Mouse (Mus musculus) hindbrain, embryonic 11.5 days (tissue): ENCODE measurements at regions not wholly inside any gene's neighbourhood (a gene's known extent, or its start where the extent isn't known, plus 50 kb on each side); places are given as distances from the start of the nearest gene placed in this dataset.

ENCODE experiments used
- ATAC-seq: fragments of 200-750 bp; cut with Nextera tagmentation; 2 replicates; pipeline ENCODE4 v1.8.0; 2017; ENCODE audit warnings: mild to moderate bottlenecking, moderate TSS enrichment, moderate library complexity; ENCODE audit not compliant: low FRiP score
- DNase-seq: peaks from one replicate; pipeline ENCODE4 v3.0.0-alpha.2; 2015; ENCODE audit warnings: low spot score
- H3K27ac ChIP-seq: fragments of 300-500 bp; sonication (generic); 2 replicates; pipeline ENCODE4 v1.5.1; 2014; ENCODE audit warnings: mild to moderate bottlenecking, low read depth, low read length
- H3K27me3 ChIP-seq: fragments of 300-500 bp; sonication (generic); 2 replicates; pipeline ENCODE4 v1.6.1; 2014; ENCODE audit warnings: mild to moderate bottlenecking, low read length, moderate library complexity, mixed read lengths; ENCODE audit not compliant: control insufficient read depth, insufficient read depth
- H3K36me3 ChIP-seq: fragments of 300-500 bp; sonication (generic); 2 replicates; pipeline ENCODE4 v1.6.1; 2014; ENCODE audit warnings: mild to moderate bottlenecking, low read length, moderate library complexity, mixed read lengths; ENCODE audit not compliant: control insufficient read depth, insufficient read depth
- H3K4me1 ChIP-seq: fragments of 300-500 bp; sonication (generic); replicated peaks from 2 replicates; pipeline ENCODE4 v1.6.1; 2014; ENCODE audit warnings: low read length, mixed read lengths; ENCODE audit not compliant: control insufficient read depth, insufficient read depth
- H3K4me2 ChIP-seq: fragments of 300-500 bp; sonication (generic); replicated peaks from 2 replicates; pipeline ENCODE4 v1.6.1; 2014; ENCODE audit warnings: mild to moderate bottlenecking, low read depth, low read length
- H3K4me3 ChIP-seq: fragments of 300-500 bp; sonication (generic); 2 replicates; pipeline ENCODE4 v1.5.1; 2014; ENCODE audit warnings: low read depth, low read length
- H3K9ac ChIP-seq: fragments of 300-500 bp; sonication (generic); 2 replicates; pipeline ENCODE4 v1.6.1; 2014; ENCODE audit warnings: low read depth, low read length
- H3K9me3 ChIP-seq: fragments of 300-500 bp; sonication (generic); 2 replicates; pipeline ENCODE4 v1.6.1; 2016; ENCODE audit warnings: low read length; ENCODE audit not compliant: control insufficient read depth
- whole genome bisulfite sequencing: fragments of 180-500 bp; shearing (Covaris S2); extraction: QIAGEN DNeasy Blood & Tissue Kit; methylation state at CpG from one replicate; pipeline ENCODE4 v1.1.7; 2014; 5-methylcytosine and 5-hydroxymethylcytosine counted together

GRCm38 (mm10) chr1:194226550-194227160, 391.4 kb upstream of the Plxna2 start:
- peak; percentile 48 for DNase-seq
- H3K9ac ChIP-seq, result no peak overlapping the region
- 19% methylated on average over 6 of the region's 6 CpGs for WGBS
- no peak overlapping the region for H3K4me2 ChIP-seq
- peak; percentile 86 for ATAC-seq
- H3K4me3 ChIP-seq, result no peak overlapping the region
- H3K27me3 ChIP-seq, result no peaks in the 10 kb centered on the region
- peaks cover 6% of the 10 kb centered on the region; the same call in 1 of the 2 replicates for H3K4me1 ChIP-seq
- peak overlapping the region; percentile 86 for H3K27ac ChIP-seq
- no peaks in the 10 kb centered on the region for H3K36me3 ChIP-seq
- no peaks in the 10 kb centered on the region for H3K9me3 ChIP-seq

- Histone ChIP-seq H3K4me1 (peaks cover 6% of the 10 kb centered on the region; the same call in 1 of the 2 replicates), H3K36me3 (no peaks in the 10 kb centered on the region), H3K27me3 (no peaks in the 10 kb centered on the region), H3K4me3 (no peak overlapping the region), H3K4me2 (no peak overlapping the region), H3K9ac (no peak overlapping the region), H3K9me3 (no peaks in the 10 kb centered on the region), H3K27ac (no peak overlapping the region)
- DNase-seq (no peak), ATAC-seq (no peak)
- 19% methylated on average over 1 of the region's 1 CpGs for WGBS
These were observed 392.2 kb upstream of the Plxna2 start for GRCm38 (mm10) chr1:194225786-194226185.

DNA sequence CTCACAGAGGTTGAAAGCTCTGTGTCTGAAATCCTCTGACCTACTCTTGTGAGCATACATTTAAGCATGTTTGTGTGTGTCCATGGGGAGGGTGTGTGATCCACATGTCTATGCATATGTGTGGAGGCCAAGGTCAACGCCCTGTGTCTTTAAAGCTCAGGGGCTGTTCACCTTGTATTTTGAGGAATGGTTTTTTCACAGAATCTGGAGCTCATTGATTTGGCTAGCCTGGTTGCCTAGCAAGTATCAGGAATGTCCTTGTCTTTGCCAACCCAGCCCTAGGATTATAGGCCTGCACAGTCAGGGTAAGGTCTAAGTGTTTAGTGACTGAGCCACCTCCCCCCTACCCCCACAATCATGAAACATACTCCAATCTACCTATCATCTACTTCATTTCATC, 394.0 kb upstream of the Plxna2 start:
- no peak; the same call in 1 of the 2 replicates for ATAC-seq
- no peak overlapping the region for H3K4me3 ChIP-seq

DNA sequence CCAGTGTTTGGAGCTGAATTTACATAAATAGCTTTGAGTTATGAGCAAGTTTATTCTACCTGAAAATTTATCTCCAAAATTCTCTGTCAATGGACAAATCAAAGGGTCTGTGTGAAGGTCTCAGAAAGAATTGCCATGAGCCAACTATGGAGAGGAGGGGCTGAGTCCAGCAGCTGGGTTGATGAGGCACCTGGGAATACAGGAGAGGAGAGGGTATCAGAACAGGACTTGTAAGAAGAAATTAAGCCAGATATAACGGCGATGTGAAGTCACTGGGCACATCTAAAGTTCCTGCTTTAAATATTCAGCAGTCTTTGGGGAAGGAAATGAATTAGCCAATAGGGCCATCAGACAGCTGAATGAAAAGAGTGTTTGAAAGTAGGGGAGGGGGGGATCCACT, 394.4 kb upstream of the Plxna2 start:
- DNase-seq (peak; percentile 18), ATAC-seq (0 out of 2 replicates have a peak, but pooled peaks have one; percentile 23)
- Histone ChIP-seq H3K9me3 (no peaks in the 10 kb centered on the region), H3K4me1 (peaks cover 6% of the 10 kb centered on the region; the same call in 1 of the 2 replicates), H3K36me3 (no peaks in the 10 kb centered on the region), H3K4me3 (no peak overlapping the region), H3K27ac (peak overlapping the region; percentile 48), H3K9ac (no peak overlapping the region), H3K27me3 (no peaks in the 10 kb centered on the region), H3K4me2 (no peak overlapping the region)
- 43% methylated on average over 2 of the region's 2 CpGs for WGBS

More for the DNA sequence above, 394.0 kb upstream of the Plxna2 start:
- Histone ChIP-seq H3K4me1 (peaks cover 6% of the 10 kb centered on the region; the same call in 1 of the 2 replicates), H3K27ac (peak overlapping the region; percentile 48; the same call in 1 of the 2 replicates), H3K4me2 (no peak overlapping the region), H3K36me3 (no peaks in the 10 kb centered on the region), H3K9me3 (no peaks in the 10 kb centered on the region), H3K27me3 (no peaks in the 10 kb centered on the region), H3K9ac (no peak overlapping the region)
- 79% methylated on average over 1 of the region's 1 CpGs for WGBS
- DNase-seq, result peak; percentile 20

- 2% methylated on average over 9 of the region's 9 CpGs for WGBS
- H3K4me3 ChIP-seq, result no peak overlapping the region
- DNase-seq, result peak; percentile 90
- no peak overlapping the region for H3K9ac ChIP-seq
- peaks cover 6% of the 10 kb centered on the region; the same call in 1 of the 2 replicates for H3K4me1 ChIP-seq
- H3K4me2 ChIP-seq, result no peak overlapping the region
- H3K27me3 ChIP-seq, result no peaks in the 10 kb centered on the region
- no peaks in the 10 kb centered on the region for H3K36me3 ChIP-seq
- H3K9me3 ChIP-seq, result no peaks in the 10 kb centered on the region
- H3K27ac ChIP-seq, result peak overlapping the region; percentile 48
- ATAC-seq, result peak; percentile 77
These were observed 395.0 kb upstream of the Plxna2 start for GRCm38 (mm10) chr1:194223015-194223414.

DNA sequence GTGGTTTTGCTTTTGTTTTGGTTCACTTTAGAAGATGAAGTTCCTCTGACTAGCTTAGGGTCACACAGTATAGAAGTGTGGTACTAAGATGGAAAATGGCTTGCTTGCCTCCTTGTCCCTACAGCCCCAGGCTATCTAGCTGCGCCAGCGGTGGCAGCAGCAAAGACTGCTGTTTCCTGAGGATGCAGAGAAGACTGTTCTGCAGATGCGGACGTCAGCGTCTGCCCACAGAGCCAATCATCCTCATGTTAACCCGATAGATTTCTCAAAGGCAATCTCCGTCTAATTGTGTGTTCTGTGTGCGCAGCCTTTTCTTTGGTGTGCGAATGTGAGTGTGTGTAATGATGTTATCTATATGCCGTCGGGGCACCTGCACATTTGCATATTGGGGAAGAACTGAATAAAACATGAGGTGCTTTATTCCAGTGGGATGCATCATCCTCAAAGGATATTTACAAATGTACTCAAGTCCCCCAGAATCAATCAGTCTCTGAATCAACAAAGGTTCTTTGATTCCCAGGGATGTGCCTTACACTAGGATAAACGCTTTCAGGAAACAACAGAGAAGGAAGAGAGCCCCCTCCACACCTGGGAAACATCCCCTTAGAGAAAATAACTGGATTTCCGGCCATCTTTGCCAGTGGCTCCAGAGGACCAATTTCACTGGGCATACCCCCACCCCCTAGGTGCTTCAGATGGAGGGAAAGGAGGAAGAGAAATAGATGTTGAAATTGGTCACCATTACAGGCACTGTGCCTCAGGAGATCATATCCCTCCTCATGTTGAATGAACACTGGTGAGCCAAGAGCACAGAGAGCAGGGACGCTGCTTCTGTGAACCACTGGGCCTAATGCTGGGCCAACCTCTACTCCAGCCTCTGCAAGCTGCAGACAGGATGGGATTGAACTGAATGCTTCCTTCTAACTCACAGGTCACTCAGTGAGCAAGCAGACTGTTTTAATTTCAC, 409.7 kb upstream of the Plxna2 start:
- H3K4me2 ChIP-seq, result no peak overlapping the region
- no peak overlapping the region for H3K9ac ChIP-seq
- DNase-seq (peak; percentile 21), ATAC-seq (peak; percentile 77)
- no peaks in the 10 kb centered on the region for H3K9me3 ChIP-seq
- 0 out of 2 replicates have a peak, but pooled peaks cover 2% of the 10 kb centered on the region for H3K4me1 ChIP-seq
- H3K27me3 ChIP-seq, result no peaks in the 10 kb centered on the region
- peak overlapping the region; percentile 54; the same call in 1 of the 2 replicates for H3K27ac ChIP-seq
- 36% methylated on average over 14 of the region's 14 CpGs for WGBS
- no peaks in the 10 kb centered on the region for H3K36me3 ChIP-seq
- no peak overlapping the region for H3K4me3 ChIP-seq

- no peak for ATAC-seq
These were observed 420.5 kb upstream of the Plxna2 start for GRCm38 (mm10) chr1:194197516-194197915.

DNA sequence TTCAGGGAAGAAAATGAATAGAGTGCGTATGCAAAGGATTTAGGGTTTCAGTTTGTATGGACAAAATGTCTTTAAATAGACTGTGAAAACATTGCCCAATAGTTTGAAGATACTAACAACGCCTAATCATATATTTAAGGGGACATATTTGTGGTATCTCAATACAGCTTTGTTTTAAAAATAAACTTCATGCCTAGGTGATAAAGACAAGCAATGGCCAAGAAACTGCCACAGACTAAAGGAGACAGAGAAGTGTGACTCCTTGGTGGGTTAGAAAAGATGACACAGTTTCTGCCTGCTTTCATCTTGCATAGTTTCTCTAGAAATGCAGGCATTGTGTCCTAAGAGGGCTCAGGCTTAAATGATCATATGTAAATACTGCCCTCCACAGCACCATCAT, 435.7 kb upstream of the Plxna2 start:
- Histone ChIP-seq H3K27me3 (no peaks in the 10 kb centered on the region), H3K4me3 (no peak overlapping the region), H3K4me2 (no peak overlapping the region), H3K4me1 (no peaks in the 10 kb centered on the region), H3K9ac (no peak overlapping the region), H3K9me3 (no peaks in the 10 kb centered on the region), H3K27ac (no peak overlapping the region), H3K36me3 (no peaks in the 10 kb centered on the region)
- DNase-seq, result no peak
- ATAC-seq, result no peak
- 94% methylated on average over 2 of the region's 2 CpGs for WGBS

More at GRCm38 (mm10) chr1:194197516-194197915, 420.5 kb upstream of the Plxna2 start:
- DNase-seq, result no peak
- Histone ChIP-seq H3K27me3 (no peaks in the 10 kb centered on the region), H3K9me3 (no peaks in the 10 kb centered on the region), H3K4me3 (no peak overlapping the region), H3K9ac (no peak overlapping the region), H3K36me3 (no peaks in the 10 kb centered on the region), H3K27ac (no peak overlapping the region), H3K4me1 (no peaks in the 10 kb centered on the region), H3K4me2 (no peak overlapping the region)
- 60% methylated on average over 2 of the region's 2 CpGs for WGBS
